Mouse (Mus musculus) forebrain, embryonic 12.5 days (tissue): ENCODE measurements around the gene 1520401A03Rik. TPM values are rescaled to one million over a fixed set of nuclear protein-coding genes. Genes with fewer than 3 reads are reported as not detected.

ENCODE experiments used
- polyA plus RNA-seq: library from polyadenylated mRNA; unstranded; fragments of >200 nt; fragmentation: Nextera tagmentation; extraction: Ambion mirVana; gene quantifications from 2 replicates; pipeline ENCODE4 v1.2.1, GENCODE M21; 2016

Gene 1520401A03Rik
- polyA plus RNA-seq, 1 experiment from 2014 or later: not detected

Other genes with a start within 250 kb of the 1520401A03Rik start
- not detected in 2 replicates for gene Vmn2r117, start 243.1 kb downstream of the 1520401A03Rik start, polyA plus RNA-seq
- gene Zfp213, start 158.5 kb downstream of the 1520401A03Rik start, polyA plus RNA-seq: 22.7 and 23.7 TPM in 2 replicates
- gene Zfp13, start 123.3 kb downstream of the 1520401A03Rik start, polyA plus RNA-seq: 22.1 and 22.6 TPM in 2 replicates
- 0.17 TPM in 1 of 2 replicates, not detected in the other for gene Zscan10, start 121.9 kb downstream of the 1520401A03Rik start, polyA plus RNA-seq
- 0.78 and 0.91 TPM in 2 replicates for gene Mmp25, start 77.5 kb downstream of the 1520401A03Rik start, polyA plus RNA-seq
- gene Bicdl2, start 62.3 kb downstream of the 1520401A03Rik start, polyA plus RNA-seq: 0.19 and 0.42 TPM in 2 replicates
- 47.1 and 50.3 TPM in 2 replicates for gene Hcfc1r1, start 49.2 kb downstream of the 1520401A03Rik start, polyA plus RNA-seq
- 49.3 and 49.7 TPM in 2 replicates for gene Thoc6, start 48.9 kb downstream of the 1520401A03Rik start, polyA plus RNA-seq
- gene Tnfrsf12a, start 45.3 kb downstream of the 1520401A03Rik start, polyA plus RNA-seq: 3.6 and 4.2 TPM in 2 replicates
- 7.1 and 8.0 TPM in 2 replicates for gene Cldn6, start 43.5 kb downstream of the 1520401A03Rik start, polyA plus RNA-seq
- 6.3 and 8.2 TPM in 2 replicates for gene Cldn9, start 38.8 kb downstream of the 1520401A03Rik start, polyA plus RNA-seq
- 47.3 and 49.6 TPM in 2 replicates for gene Pkmyt1, start 3.6 kb upstream of the 1520401A03Rik start, polyA plus RNA-seq
- 26.4 and 30.8 TPM in 2 replicates for gene Paqr4, start 18.1 kb upstream of the 1520401A03Rik start, polyA plus RNA-seq
- 1.4 and 1.6 TPM in 2 replicates for gene Kremen2, start 23.1 kb upstream of the 1520401A03Rik start, polyA plus RNA-seq
- 173 and 179 TPM in 2 replicates for gene Flywch1, start 48.8 kb upstream of the 1520401A03Rik start, polyA plus RNA-seq
- 32.7 and 33.5 TPM in 2 replicates for gene Flywch2, start 63.3 kb upstream of the 1520401A03Rik start, polyA plus RNA-seq
- 660 and 697 TPM in 2 replicates for gene Srrm2, start 67.7 kb upstream of the 1520401A03Rik start, polyA plus RNA-seq
- gene Elob, start 106.4 kb upstream of the 1520401A03Rik start, polyA plus RNA-seq: 1,039 and 1,118 TPM in 2 replicates
- gene Prss33, start 113.3 kb upstream of the 1520401A03Rik start, polyA plus RNA-seq: 0.14 TPM in 1 of 2 replicates, not detected in the other
- gene Prss32, start 121.1 kb upstream of the 1520401A03Rik start, polyA plus RNA-seq: not detected in 2 replicates
- gene Prss41, start 121.4 kb upstream of the 1520401A03Rik start, polyA plus RNA-seq: 1.3 and 3.0 TPM in 2 replicates
- gene Prss21, start 145.3 kb upstream of the 1520401A03Rik start, polyA plus RNA-seq: not detected in 2 replicates
- gene Dcpp1, start 158.1 kb upstream of the 1520401A03Rik start, polyA plus RNA-seq: not detected in 2 replicates
- gene Dcpp2, start 158.1 kb upstream of the 1520401A03Rik start, polyA plus RNA-seq: not detected in 2 replicates
- not detected in 2 replicates for gene Dcpp3, start 194.7 kb upstream of the 1520401A03Rik start, polyA plus RNA-seq
- not detected in 2 replicates for gene Sbp, start 218.9 kb upstream of the 1520401A03Rik start, polyA plus RNA-seq
- gene Sbpl, start 232.5 kb upstream of the 1520401A03Rik start, polyA plus RNA-seq: not detected in 2 replicates